In the genomic region with DNA sequence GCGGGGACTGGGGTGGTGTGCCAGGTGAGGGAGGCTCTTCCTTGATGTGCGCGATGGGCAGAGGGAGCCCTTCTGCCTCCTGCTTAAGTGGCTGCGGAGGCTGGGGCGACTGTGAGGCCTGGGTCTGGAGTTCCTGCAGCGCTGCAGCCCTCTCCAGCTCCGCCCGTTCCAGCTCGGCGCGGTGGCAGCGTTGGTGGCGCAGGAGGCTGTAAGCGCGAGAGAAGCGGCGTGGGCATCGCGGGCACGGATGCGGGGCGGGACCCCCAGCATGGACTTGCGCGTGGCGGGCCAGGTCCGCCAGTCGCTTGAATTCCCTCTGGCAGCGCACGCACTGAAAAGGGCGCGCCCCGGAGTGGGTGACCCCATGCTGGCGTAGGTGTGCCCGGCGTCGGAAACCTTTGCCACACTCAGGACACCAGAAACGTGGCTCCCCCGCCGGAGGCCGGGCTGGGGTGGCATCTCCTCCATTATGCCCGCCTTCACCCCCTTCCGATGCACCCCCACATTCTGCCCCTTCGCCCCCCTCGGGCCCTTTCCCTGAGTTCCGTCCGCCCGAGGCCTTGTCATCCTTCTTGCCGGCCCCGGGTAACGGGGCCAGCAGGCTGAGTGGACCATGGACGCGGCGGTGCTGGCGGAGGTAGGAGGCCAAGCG, we compare ENCODE assay signal across 12 mouse cellular contexts. TPM values are rescaled to one million over a fixed set of nuclear protein-coding genes. Genes with fewer than 3 reads are reported as not detected.
DNase-seq lines count a peak whose midpoint lies in the region; ATAC-seq and TF ChIP-seq lines count a peak whose summit lies in the region.
"Had no signal": no experiment of that assay in that cellular context is flagged by ENCODE, and none has a peak within 500 bp of the region (broad histone marks: within the 10 kb centered on the region; RNA-seq: fewer than 3 reads in every experiment).

No protein-coding gene starts in this region.

- H3K4me1 ChIP-seq in heart, embryonic 14.5 days (ENCODE audit: control insufficient read depth in 2 of 2, insufficient read depth in 2 of 2, low read length in 2 of 2) = peaks cover 10 to 25% of the 10 kb centered on the region in 2 experiments; a peak in 3 of 4 replicates
- H3K4me1 ChIP-seq in cerebellum, adult 2 months (ENCODE audit: control insufficient read depth, insufficient read depth, low read length) = peaks cover 3% of the 10 kb centered on the region
- H3K4me1 ChIP-seq in forebrain, embryonic 15.5 days = peaks cover 34% of the 10 kb centered on the region
- H3K4me1 ChIP-seq in midbrain, embryonic 12.5 days = peaks cover 28% of the 10 kb centered on the region

- H3K27ac ChIP-seq in heart, embryonic 14.5 days (replicated peaks in 1 of 2; ENCODE audit: control insufficient read depth in 1 of 2, insufficient read depth in 1 of 2, low read depth in 2 of 2, low read length in 2 of 2) = no peak overlapping the region
- peak overlapping the region; percentile 41 for H3K27ac ChIP-seq in cerebellum, adult 2 months (ENCODE audit: insufficient read depth, low read length)
- no peak overlapping the region for H3K27ac ChIP-seq in forebrain, embryonic 15.5 days (replicated peaks)
- no peak overlapping the region for H3K27ac ChIP-seq in midbrain, embryonic 12.5 days (replicated peaks)
- H3K27ac ChIP-seq: layer of hippocampus, adult 2 months had no signal

- no peaks in the 10 kb centered on the region for H3K9me3 ChIP-seq in heart, embryonic 14.5 days (ENCODE audit: control insufficient read depth, low read length)
- H3K9me3 ChIP-seq in forebrain, embryonic 15.5 days = no peaks in the 10 kb centered on the region
- H3K9me3 ChIP-seq in midbrain, embryonic 12.5 days = 0 out of 2 replicates have a peak, but pooled peaks cover 3% of the 10 kb centered on the region

- H3K9ac ChIP-seq in heart, embryonic 14.5 days (ENCODE audit: low read length) = 0 out of 2 replicates have a peak overlapping the region, but pooled peaks have one; percentile 30
- H3K9ac ChIP-seq in forebrain, embryonic 15.5 days (replicated peaks) = 0 out of 2 replicates have a peak overlapping the region, but pooled peaks have one; percentile 4
- peak overlapping the region; percentile 93; the same call in 1 of the 2 replicates for H3K9ac ChIP-seq in midbrain, embryonic 12.5 days (replicated peaks)

- ATAC-seq in heart, embryonic 14.5 days (ENCODE audit: insufficient number of reproducible peaks, insufficient read depth, low FRiP score, low read depth) = no peak
- ATAC-seq in forebrain, embryonic 15.5 days (replicated peaks) = no peak
- ATAC-seq in midbrain, embryonic 12.5 days (ENCODE audit: low FRiP score, low read depth) = no peak
- no peak for ATAC-seq in granulocyte monocyte progenitor cell, adult 5-6 weeks (replicated peaks; ENCODE audit: poor library complexity, severe bottlenecking)

- peak overlapping the region; percentile 90 for H3K4me2 ChIP-seq in heart, embryonic 14.5 days (ENCODE audit: low read length)
- H3K4me2 ChIP-seq in forebrain, embryonic 15.5 days (replicated peaks) = peak overlapping the region; percentile 85
- H3K4me2 ChIP-seq in midbrain, embryonic 12.5 days (replicated peaks) = peak overlapping the region; percentile 84

- peaks cover 28% of the 10 kb centered on the region for H3K36me3 ChIP-seq in heart, embryonic 14.5 days (ENCODE audit: control insufficient read depth, insufficient read depth, low read length)
- H3K36me3 ChIP-seq in forebrain, embryonic 15.5 days = peaks cover 33% of the 10 kb centered on the region
- peaks cover 40% of the 10 kb centered on the region for H3K36me3 ChIP-seq in midbrain, embryonic 12.5 days

- 40% methylated on average over 47 of the region's 55 CpGs for WGBS in heart, embryonic 14.5 days
- WGBS in cerebellum, adult 2 months = 53% methylated on average over 55 of the region's 55 CpGs
- 45% methylated on average over 55 of the region's 55 CpGs for WGBS in forebrain, embryonic 15.5 days
- WGBS in midbrain, embryonic 12.5 days = 34% methylated on average over 55 of the region's 55 CpGs

- no peak for TF ChIP-seq POLR2A in cerebellum, adult 2 months (IDR thresholded peaks at IDR 0.05; ENCODE audit: borderline replicate concordance, insufficient read depth, low read length)

- DNase-seq in heart, adult 9 months (ENCODE audit: low spot score in 2 of 2) = no peak
- peak; percentile 35 to 38 for DNase-seq in cerebellum, adult 2 months
- DNase-seq in layer of hippocampus, adult 11-12 months (ENCODE audit: low spot score) = no peak
- no peak for DNase-seq in ovary, postnatal 36 days (ENCODE audit: low spot score)
- DNase-seq: lung, adult 18-20 months had no signal

- H3K27me3 ChIP-seq in heart, embryonic 14.5 days (ENCODE audit: control insufficient read depth, insufficient read depth, low read length) = peaks cover 23% of the 10 kb centered on the region
- no peaks in the 10 kb centered on the region for H3K27me3 ChIP-seq in cerebellum, adult 2 months (ENCODE audit: control insufficient read depth, insufficient read depth, low read length)
- no peaks in the 10 kb centered on the region for H3K27me3 ChIP-seq in forebrain, embryonic 15.5 days
- H3K27me3 ChIP-seq in midbrain, embryonic 12.5 days = peaks cover 23% of the 10 kb centered on the region

- no peak for TF ChIP-seq CTCF in cerebellum, adult 2 months (IDR thresholded peaks at IDR 0.05; ENCODE audit: borderline replicate concordance, insufficient read depth, low read depth, low read length)

- peak overlapping the region; percentile 6 to 79; a peak in 1 of 4 replicates for H3K4me3 ChIP-seq in heart, embryonic 14.5 days (ENCODE audit: control insufficient read depth in 1 of 2, insufficient read depth in 1 of 2, low read depth in 1 of 2, low read length in 2 of 2)
- peak overlapping the region; percentile 85 for H3K4me3 ChIP-seq in cerebellum, adult 2 months (replicated peaks; ENCODE audit: insufficient read depth, low read depth, low read length)
- peak overlapping the region; percentile 72 for H3K4me3 ChIP-seq in forebrain, embryonic 15.5 days
- peak overlapping the region; percentile 84 for H3K4me3 ChIP-seq in midbrain, embryonic 12.5 days
- H3K4me3 ChIP-seq: layer of hippocampus, adult 2 months had no signal

RNA-seq across cellular contexts. Expression of gene Zfp579, which starts 2.5 kb away (rescaled TPM):
- 29.8 and 33.5 TPM in 2 replicates for polyA plus RNA-seq in heart, embryonic 14.5 days (2014; fragmentation: Nextera tagmentation; extraction: Ambion mirVana)
- polyA plus RNA-seq in cerebellum, adult 2 months (2012; rRNA removed) = 64.8 and 65.2 TPM in 2 replicates
- polyA plus RNA-seq in forebrain, embryonic 15.5 days (2015; fragmentation: Nextera tagmentation; extraction: Ambion mirVana) = 58.9 and 60.9 TPM in 2 replicates
- polyA plus RNA-seq in midbrain, embryonic 12.5 days (2016; fragmentation: Nextera tagmentation; extraction: Ambion mirVana) = 60.9 and 68.8 TPM in 2 replicates
- total RNA-seq in granulocyte monocyte progenitor cell, adult 5-6 weeks (2014; fragmentation: Nextera tagmentation) = 10.0 and 14.1 TPM in 2 replicates
- 2.3 and 11.2 TPM in 2 replicates for total RNA-seq in granulocyte monocyte progenitor cell, adult 5-6 weeks (2017)

RNA-seq across cellular contexts. Expression of gene Zfp524, which starts 20.7 kb away (rescaled TPM):
- 12.6 and 13.6 TPM in 2 replicates for polyA plus RNA-seq in heart, embryonic 14.5 days (2014; fragmentation: Nextera tagmentation; extraction: Ambion mirVana)
- polyA plus RNA-seq in cerebellum, adult 2 months (2012; rRNA removed) = 14.4 and 14.9 TPM in 2 replicates
- 11.6 and 12.5 TPM in 2 replicates for polyA plus RNA-seq in forebrain, embryonic 15.5 days (2015; fragmentation: Nextera tagmentation; extraction: Ambion mirVana)
- 7.5 and 9.3 TPM in 2 replicates for polyA plus RNA-seq in midbrain, embryonic 12.5 days (2016; fragmentation: Nextera tagmentation; extraction: Ambion mirVana)
- total RNA-seq in granulocyte monocyte progenitor cell, adult 5-6 weeks (2014; fragmentation: Nextera tagmentation) = 23.3 and 30.7 TPM in 2 replicates
- 8.5 and 9.3 TPM in 2 replicates for total RNA-seq in granulocyte monocyte progenitor cell, adult 5-6 weeks (2017)

RNA-seq across cellular contexts. Expression of gene Fiz1, which starts 21.0 kb away (rescaled TPM):
- polyA plus RNA-seq in heart, embryonic 14.5 days (2014; fragmentation: Nextera tagmentation; extraction: Ambion mirVana) = 23.4 and 23.8 TPM in 2 replicates
- polyA plus RNA-seq in cerebellum, adult 2 months (2012; rRNA removed) = 28.2 and 29.8 TPM in 2 replicates
- 52.1 TPM in 2 replicates for polyA plus RNA-seq in forebrain, embryonic 15.5 days (2015; fragmentation: Nextera tagmentation; extraction: Ambion mirVana)
- 69.0 and 73.4 TPM in 2 replicates for polyA plus RNA-seq in midbrain, embryonic 12.5 days (2016; fragmentation: Nextera tagmentation; extraction: Ambion mirVana)
- 27.4 and 33.9 TPM in 2 replicates for total RNA-seq in granulocyte monocyte progenitor cell, adult 5-6 weeks (2014; fragmentation: Nextera tagmentation)
- total RNA-seq in granulocyte monocyte progenitor cell, adult 5-6 weeks (2017) = 15.6 and 23.4 TPM in 2 replicates

RNA-seq across cellular contexts. Expression of gene Gm44973, which starts 21.8 kb away (rescaled TPM):
- polyA plus RNA-seq in heart, embryonic 14.5 days (2014; fragmentation: Nextera tagmentation; extraction: Ambion mirVana) = 0.34 TPM in 1 of 2 replicates, not detected in the other
- not detected in 2 replicates for polyA plus RNA-seq in cerebellum, adult 2 months (2012; rRNA removed)
- 0.89 TPM in 1 of 2 replicates, not detected in the other for polyA plus RNA-seq in forebrain, embryonic 15.5 days (2015; fragmentation: Nextera tagmentation; extraction: Ambion mirVana)
- 0.25 TPM in 1 of 2 replicates, not detected in the other for polyA plus RNA-seq in midbrain, embryonic 12.5 days (2016; fragmentation: Nextera tagmentation; extraction: Ambion mirVana)
- total RNA-seq in granulocyte monocyte progenitor cell, adult 5-6 weeks (2014; fragmentation: Nextera tagmentation) = not detected in 2 replicates
- total RNA-seq in granulocyte monocyte progenitor cell, adult 5-6 weeks (2017) = 7.5 TPM in 1 of 2 replicates, not detected in the other
- total RNA-seq: common myeloid progenitor, adult 5-6 weeks; gastrocnemius, postnatal 4 days; layer of hippocampus, adult 2 months had no signal

RNA-seq across cellular contexts. Expression of gene Sbk3, which starts 22.5 kb away (rescaled TPM):
- 0.42 and 0.80 TPM in 2 replicates for polyA plus RNA-seq in heart, embryonic 14.5 days (2014; fragmentation: Nextera tagmentation; extraction: Ambion mirVana)
- polyA plus RNA-seq in cerebellum, adult 2 months (2012; rRNA removed) = 2.6 TPM in 2 replicates
- polyA plus RNA-seq in forebrain, embryonic 15.5 days (2015; fragmentation: Nextera tagmentation; extraction: Ambion mirVana) = 0.27 and 0.33 TPM in 2 replicates
- 0.14 TPM in 1 of 2 replicates, not detected in the other for polyA plus RNA-seq in midbrain, embryonic 12.5 days (2016; fragmentation: Nextera tagmentation; extraction: Ambion mirVana)
- not detected in 2 replicates for total RNA-seq in granulocyte monocyte progenitor cell, adult 5-6 weeks (2014; fragmentation: Nextera tagmentation)
- total RNA-seq in granulocyte monocyte progenitor cell, adult 5-6 weeks (2017) = not detected in 2 replicates
- total RNA-seq: common myeloid progenitor, adult 5-6 weeks had no signal

Comparison
In these comparisons a context has a peak if more than half of its experiments do, and no peak if none do; other contexts are left out.
1. H3K9ac ChIP-seq: peak in every context shown above with its lines; median percentile 93 in midbrain, embryonic 12.5 days; 30 in heart, embryonic 14.5 days; 4 in forebrain, embryonic 15.5 days.
2. DNase-seq: peak in cerebellum, adult 2 months (2 of 2); none in heart, adult 9 months (0 of 2), layer of hippocampus, adult 11-12 months (single experiment) and ovary, postnatal 36 days (single experiment).
3. Peak in every context shown above with its lines, with median percentiles within 50 percentile points of each other: H3K4me2 ChIP-seq and H3K4me3 ChIP-seq.